Mouse (Mus musculus): ENCODE results near the gene Calr3. TPM values are rescaled to one million over a fixed set of nuclear protein-coding genes. Genes with fewer than 3 reads are reported as not detected.

Calr3 gene
- polyA plus RNA-seq, 1 experiment from 2014 or later: 1.2 TPM

DNA sequence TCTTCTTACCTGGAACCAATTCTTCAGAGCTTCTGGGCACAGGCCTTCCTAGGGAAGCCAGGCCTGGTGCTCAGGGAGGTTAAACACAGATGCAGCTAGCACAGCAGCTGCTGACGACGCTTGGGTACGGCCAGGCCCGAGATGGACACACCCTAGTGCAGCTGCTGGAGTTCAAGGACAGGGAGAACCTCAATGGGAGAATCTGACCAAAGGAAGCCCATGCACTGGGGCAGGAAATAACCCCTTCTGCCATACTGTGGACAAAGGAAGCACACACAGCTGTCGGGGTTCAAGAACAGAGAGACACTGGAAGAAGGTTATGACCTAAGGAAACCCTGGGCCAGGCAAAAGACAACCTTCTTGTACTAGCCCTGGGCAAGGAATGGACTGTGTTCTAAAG, 68.5 kb downstream of the Calr3 start:
- H3K4me1 ChIP-seq (ENCODE audit: control insufficient read depth, insufficient read depth, low read length): no peaks in the 10 kb centered on the region
- peaks cover 13% of the 10 kb centered on the region for H3K36me3 ChIP-seq (replicated peaks; ENCODE audit: control insufficient read depth, insufficient read depth, low read depth, low read length)
- ATAC-seq (replicated peaks; ENCODE audit: insufficient number of reproducible peaks, low FRiP score, low TSS enrichment, low read depth) (no peak), DNase-seq (ENCODE audit: low spot score) (no peak)
- H3K4me2 ChIP-seq (ENCODE audit: low read depth, low read length): no peak overlapping the region
- no peak overlapping the region for H3K9ac ChIP-seq (replicated peaks; ENCODE audit: low read length)
- no peak overlapping the region for H3K27ac ChIP-seq (replicated peaks; ENCODE audit: low read depth, low read length)
- WGBS: 85% methylated on average over 5 of the region's 5 CpGs
- no peak overlapping the region for H3K4me3 ChIP-seq (ENCODE audit: low read depth, low read length)
- H3K27me3 ChIP-seq (ENCODE audit: control insufficient read depth, insufficient read depth, low read length): no peaks in the 10 kb centered on the region
- H3K9me3 ChIP-seq (replicated peaks; ENCODE audit: control insufficient read depth, low read length): no peaks in the 10 kb centered on the region

Small RNAs within 50 kb of the gene (microRNA-seq; reads per million reads assigned to microRNA genes)
- gene Mir7068 (ENCODE audit: borderline number of aligned reads): 1.9 reads per million

Other genes with a start within 250 kb of the Calr3 start
- gene Cib3, start 231.0 kb downstream of the Calr3 start, polyA plus RNA-seq (2014; fragmentation: Nextera tagmentation; extraction: Ambion mirVana): not detected in 2 replicates
- gene Gm11034, start 230.2 kb downstream of the Calr3 start, polyA plus RNA-seq (2014; fragmentation: Nextera tagmentation; extraction: Ambion mirVana): not detected in 2 replicates
- gene Fam32a, start 224.1 kb downstream of the Calr3 start, polyA plus RNA-seq (2014; fragmentation: Nextera tagmentation; extraction: Ambion mirVana): 74.2 and 77.0 TPM in 2 replicates
- gene Ap1m1, start 203.9 kb downstream of the Calr3 start, polyA plus RNA-seq (2014; fragmentation: Nextera tagmentation; extraction: Ambion mirVana): 112 and 123 TPM in 2 replicates
- gene Gm10282, start 138.6 kb downstream of the Calr3 start, polyA plus RNA-seq (2014; fragmentation: Nextera tagmentation; extraction: Ambion mirVana): 39.9 and 42.0 TPM in 2 replicates
- 4.4 and 4.7 TPM in 2 replicates for gene Klf2, start 124.8 kb downstream of the Calr3 start, polyA plus RNA-seq (2014; fragmentation: Nextera tagmentation; extraction: Ambion mirVana)
- gene Eps15l1, start 22.4 kb downstream of the Calr3 start, polyA plus RNA-seq (2014; fragmentation: Nextera tagmentation; extraction: Ambion mirVana): 68.8 and 71.6 TPM in 2 replicates
- gene 1700030K09Rik, start within 50 bp of the Calr3 start, polyA plus RNA-seq (2014; fragmentation: Nextera tagmentation; extraction: Ambion mirVana): 12.2 and 12.3 TPM in 2 replicates
- gene Cherp, start 31.4 kb upstream of the Calr3 start, polyA plus RNA-seq (2014; fragmentation: Nextera tagmentation; extraction: Ambion mirVana): 55.7 and 63.4 TPM in 2 replicates
- 13.2 and 13.3 TPM in 2 replicates for gene Slc35e1, start 48.7 kb upstream of the Calr3 start, polyA plus RNA-seq (2014; fragmentation: Nextera tagmentation; extraction: Ambion mirVana)
- 12.1 and 14.1 TPM in 2 replicates for gene Med26, start 104.4 kb upstream of the Calr3 start, polyA plus RNA-seq (2014; fragmentation: Nextera tagmentation; extraction: Ambion mirVana)
- gene Smim7, start 127.2 kb upstream of the Calr3 start, polyA plus RNA-seq (2014; fragmentation: Nextera tagmentation; extraction: Ambion mirVana): 115 and 117 TPM in 2 replicates
- 10.9 and 11.3 TPM in 2 replicates for gene Tmem38a, start 128.2 kb upstream of the Calr3 start, polyA plus RNA-seq (2014; fragmentation: Nextera tagmentation; extraction: Ambion mirVana)
- gene Nwd1, start 202.8 kb upstream of the Calr3 start, polyA plus RNA-seq (2014; fragmentation: Nextera tagmentation; extraction: Ambion mirVana): not detected in 2 replicates